Mouse (Mus musculus): ENCODE measurements around the gene Dctpp1. TPM values are rescaled to one million over a fixed set of nuclear protein-coding genes. Genes with fewer than 3 reads are reported as not detected.
A peak's percentile ranks its signal among the peaks of the same experiment; 100 is the strongest.

The Dctpp1 gene
- total RNA-seq, 1 experiment from 2014 or later = 60.5 TPM

DNA sequence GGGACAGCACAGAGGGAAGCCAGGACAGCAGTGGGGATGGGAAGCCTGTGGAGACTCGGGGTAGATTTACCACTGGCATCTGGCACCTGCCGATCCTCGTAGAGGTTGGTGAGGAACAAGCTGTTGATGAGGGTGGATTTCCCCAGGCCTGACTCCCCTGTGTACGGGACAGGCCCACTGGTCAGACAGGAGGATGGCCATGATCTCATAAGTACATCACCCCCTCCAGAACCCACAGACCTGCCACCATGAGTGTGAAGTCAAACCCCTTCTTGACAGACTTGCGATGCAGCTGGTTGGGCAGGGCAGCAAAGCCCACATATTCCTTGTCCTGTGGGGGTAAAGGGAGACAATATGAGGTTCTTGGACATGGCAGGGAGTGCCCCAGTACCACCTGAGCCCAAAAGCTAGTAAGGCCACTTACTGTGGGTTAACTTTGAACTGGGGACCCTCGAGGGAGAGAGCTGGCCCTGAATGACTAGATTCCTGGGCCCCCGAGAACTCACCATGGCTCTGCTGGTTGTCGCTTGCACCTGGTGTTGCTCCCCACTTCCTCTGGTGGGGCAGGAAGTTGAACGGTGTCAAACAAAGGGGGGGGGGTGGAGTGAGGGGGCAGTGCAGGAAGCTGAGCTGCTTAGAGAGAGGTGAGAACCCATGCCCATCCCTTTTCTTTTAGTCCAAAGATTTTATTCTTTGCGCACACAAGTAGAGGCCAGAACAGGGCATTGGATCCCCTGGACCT, 42.4 kb downstream of the Dctpp1 start:
- ATAC-seq (replicated peaks in 1 of 2; ENCODE audit: insufficient read depth in 1 of 2, low FRiP score in 2 of 2, low TSS enrichment in 1 of 2, low read depth in 1 of 2, poor library complexity in 2 of 2, severe bottlenecking in 2 of 2) = peak; percentile 49 to 68; a peak in 3 of 4 replicates

DNA sequence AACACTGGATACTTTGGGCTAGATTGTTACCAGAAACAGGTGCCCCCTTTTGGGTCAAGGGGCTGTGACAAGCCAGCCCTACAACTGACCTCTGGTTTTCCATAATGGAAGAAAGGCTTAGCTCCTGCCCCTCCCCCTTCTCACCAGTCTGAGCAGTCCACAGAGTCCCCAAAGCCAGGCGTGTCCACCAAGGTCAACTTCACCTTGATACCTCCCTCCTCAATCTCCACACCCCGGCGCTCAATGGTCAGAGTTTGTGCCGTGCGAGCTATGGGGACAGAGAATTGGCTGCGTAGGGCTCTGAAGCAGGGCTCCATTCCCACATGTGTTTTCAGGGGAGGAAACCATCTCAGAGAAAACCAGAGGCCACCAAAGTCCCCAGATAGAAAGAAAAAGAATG, 43.0 kb downstream of the Dctpp1 start:
- ATAC-seq (replicated peaks in 1 of 2; ENCODE audit: insufficient read depth in 1 of 2, low FRiP score in 2 of 2, low TSS enrichment in 1 of 2, low read depth in 1 of 2, poor library complexity in 2 of 2, severe bottlenecking in 2 of 2) = no peak

DNA sequence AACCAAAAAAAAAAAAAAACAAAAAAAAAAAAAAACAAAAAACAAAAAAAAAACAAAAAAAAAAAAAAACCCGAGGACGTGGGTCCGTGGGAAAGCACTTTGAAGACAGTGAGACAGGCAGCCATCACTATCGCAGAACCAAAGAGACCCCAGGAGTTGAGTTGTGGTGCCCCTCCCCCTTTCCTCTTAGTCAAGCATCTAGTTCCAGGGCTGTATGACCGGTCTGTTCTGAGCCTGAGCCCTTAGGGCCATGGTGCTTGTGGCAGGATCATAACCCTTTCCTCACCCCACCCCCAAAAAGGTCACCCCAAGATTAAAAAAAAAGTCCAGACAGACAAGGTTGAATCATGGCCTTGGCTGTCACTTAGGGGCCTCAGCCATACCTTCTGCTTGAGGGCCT, 44.2 kb downstream of the Dctpp1 start:
- ATAC-seq (replicated peaks in 1 of 2; ENCODE audit: insufficient read depth in 1 of 2, low FRiP score in 2 of 2, low TSS enrichment in 1 of 2, low read depth in 1 of 2, poor library complexity in 2 of 2, severe bottlenecking in 2 of 2) = no peak

DNA sequence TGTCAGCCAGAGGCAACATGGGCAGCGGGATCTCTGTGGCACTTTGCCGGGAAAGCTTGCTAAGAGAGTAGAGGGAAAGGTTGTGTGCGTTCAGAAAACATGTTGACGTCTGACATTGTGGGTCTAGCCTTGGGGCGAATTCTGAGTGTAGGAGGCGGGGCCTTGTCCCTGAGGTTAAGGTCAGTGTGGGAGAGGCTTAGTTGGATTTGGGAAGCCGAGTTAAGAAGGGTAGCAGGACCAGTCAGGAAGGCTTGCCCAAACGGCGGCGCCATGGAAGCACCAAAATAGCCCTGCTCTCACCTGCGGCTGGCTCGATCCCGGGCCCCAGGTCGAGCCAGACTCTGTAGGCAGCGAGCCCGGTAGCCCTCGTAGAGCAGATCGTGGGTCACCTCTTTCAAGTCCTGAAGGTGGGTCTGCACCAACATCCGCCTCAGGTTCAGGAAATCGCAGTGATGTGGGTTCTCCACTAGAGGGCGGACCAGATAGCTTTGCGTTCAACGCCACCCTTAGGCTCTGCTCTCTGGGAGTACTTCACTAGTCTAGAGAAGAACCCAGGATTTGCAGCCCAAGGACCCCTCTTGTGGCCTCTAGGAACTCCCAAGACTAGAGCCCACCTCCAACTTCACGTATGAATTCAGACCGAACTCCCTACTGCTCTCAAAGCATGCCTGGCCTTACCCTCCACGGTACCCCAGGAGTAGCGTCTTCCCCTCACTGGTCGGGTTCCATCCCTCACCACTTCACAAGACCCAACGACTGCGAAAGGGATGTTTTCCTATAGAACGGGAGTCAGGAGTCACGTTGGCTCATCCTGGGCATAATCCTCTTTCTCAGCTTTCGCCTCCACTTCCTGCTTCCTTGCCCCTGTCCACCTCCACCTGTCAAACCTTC, 45.3 kb downstream of the Dctpp1 start:
- ATAC-seq (replicated peaks in 1 of 2; ENCODE audit: insufficient read depth in 1 of 2, low FRiP score in 2 of 2, low TSS enrichment in 1 of 2, low read depth in 1 of 2, poor library complexity in 2 of 2, severe bottlenecking in 2 of 2) = peak; percentile 65

DNA sequence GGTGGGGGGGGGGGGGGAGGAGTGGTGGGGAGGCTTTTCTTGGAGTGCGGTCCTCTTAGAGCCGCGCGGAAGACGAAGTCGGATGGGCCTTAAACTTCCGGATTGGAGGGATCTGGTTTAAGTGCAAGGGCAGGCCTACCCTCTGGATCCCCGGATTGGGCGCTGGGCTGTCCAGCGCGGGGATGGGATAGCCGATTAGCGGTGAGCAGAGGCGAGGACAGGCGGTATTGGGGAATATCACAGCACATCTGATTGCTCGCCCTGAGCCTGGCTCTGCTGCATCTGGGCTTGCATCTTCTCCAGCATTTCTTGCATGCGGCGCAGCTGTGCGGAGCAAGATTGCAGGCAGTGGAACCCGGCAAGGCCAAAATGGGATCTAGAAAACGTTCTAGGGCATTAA, 46.0 kb downstream of the Dctpp1 start:
- ATAC-seq (replicated peaks in 1 of 2; ENCODE audit: insufficient read depth in 1 of 2, low FRiP score in 2 of 2, low TSS enrichment in 1 of 2, low read depth in 1 of 2, poor library complexity in 2 of 2, severe bottlenecking in 2 of 2) = no peak

DNA sequence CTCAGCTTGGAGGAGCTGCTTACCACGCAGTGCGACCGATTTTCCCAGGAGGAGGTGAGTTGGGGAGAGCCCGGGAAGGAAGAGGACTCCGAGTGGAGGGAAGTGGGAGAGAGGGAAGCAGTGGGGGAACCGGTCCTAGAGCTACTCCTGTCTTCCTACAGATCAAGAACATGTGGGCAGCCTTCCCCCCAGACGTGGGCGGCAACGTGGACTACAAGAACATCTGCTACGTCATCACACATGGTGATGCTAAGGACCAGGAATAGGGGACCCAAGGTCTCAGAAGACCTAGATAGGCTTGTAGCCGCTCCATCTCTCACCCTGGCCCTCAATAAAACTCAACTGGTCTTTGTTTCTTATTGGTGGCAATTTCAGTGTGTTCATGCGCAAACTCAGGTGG, 46.6 kb downstream of the Dctpp1 start:
- ATAC-seq (replicated peaks in 1 of 2; ENCODE audit: insufficient read depth in 1 of 2, low FRiP score in 2 of 2, low TSS enrichment in 1 of 2, low read depth in 1 of 2, poor library complexity in 2 of 2, severe bottlenecking in 2 of 2) = no peak

DNA sequence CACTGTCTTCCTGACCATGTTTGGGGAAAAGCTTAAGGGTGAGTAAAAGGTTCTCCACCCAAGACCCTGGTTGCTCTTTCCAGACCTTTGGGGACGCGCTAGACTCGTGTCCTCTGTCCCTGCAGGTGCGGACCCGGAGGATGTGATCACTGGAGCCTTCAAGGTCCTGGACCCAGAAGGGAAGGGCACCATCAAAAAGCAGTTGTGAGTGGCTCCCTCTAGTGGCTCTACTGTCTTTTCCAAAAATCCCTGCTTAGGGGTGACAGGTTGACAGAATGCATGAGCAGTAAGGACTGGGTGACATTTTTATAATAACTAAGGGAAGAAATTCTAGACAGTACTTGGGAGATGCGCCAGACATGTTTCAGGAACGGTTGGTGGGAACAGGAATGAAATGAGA, 47.0 kb downstream of the Dctpp1 start:
- no peak for ATAC-seq (replicated peaks in 1 of 2; ENCODE audit: insufficient read depth in 1 of 2, low FRiP score in 2 of 2, low TSS enrichment in 1 of 2, low read depth in 1 of 2, poor library complexity in 2 of 2, severe bottlenecking in 2 of 2)

DNA sequence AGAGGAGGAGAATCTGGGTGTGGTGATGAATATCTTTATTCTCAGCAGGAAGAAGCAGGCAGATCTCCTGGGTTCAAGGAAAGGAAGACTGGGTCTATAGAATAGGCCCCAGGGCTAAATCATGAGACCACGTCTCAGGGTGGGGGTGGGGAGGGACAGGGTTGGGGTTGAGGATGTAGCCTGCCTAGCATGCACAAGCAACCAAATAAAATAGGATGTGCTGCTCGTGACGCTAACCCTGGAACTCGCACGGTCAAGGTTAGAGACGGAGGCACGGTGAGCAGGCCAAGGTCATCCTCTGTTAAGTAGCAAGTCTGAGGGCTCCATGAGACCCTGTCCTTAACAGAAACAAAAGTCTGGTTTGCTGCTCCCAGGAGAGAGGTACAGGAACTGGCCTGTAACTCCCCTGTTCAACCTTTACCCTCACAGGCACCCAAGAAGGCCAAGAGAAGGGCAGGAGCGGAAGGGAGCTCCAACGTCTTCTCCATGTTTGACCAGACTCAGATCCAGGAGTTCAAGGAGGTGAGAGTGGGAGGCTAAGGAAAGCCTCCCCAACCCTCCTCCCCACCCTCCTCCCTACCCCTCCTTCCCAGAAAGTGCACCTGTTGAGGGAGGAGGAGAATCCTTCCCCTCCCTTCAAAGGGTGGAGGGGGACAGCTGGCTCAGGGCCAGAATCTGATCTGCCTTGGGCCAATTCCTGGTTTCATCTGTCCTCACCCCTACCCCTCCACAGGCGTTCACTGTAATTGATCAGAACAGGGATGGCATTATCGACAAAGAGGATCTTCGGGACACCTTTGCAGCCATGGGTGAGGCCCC, 47.9 kb downstream of the Dctpp1 start:
- ATAC-seq (replicated peaks in 1 of 2; ENCODE audit: insufficient read depth in 1 of 2, low FRiP score in 2 of 2, low TSS enrichment in 1 of 2, low read depth in 1 of 2, poor library complexity in 2 of 2, severe bottlenecking in 2 of 2) = no peak

DNA sequence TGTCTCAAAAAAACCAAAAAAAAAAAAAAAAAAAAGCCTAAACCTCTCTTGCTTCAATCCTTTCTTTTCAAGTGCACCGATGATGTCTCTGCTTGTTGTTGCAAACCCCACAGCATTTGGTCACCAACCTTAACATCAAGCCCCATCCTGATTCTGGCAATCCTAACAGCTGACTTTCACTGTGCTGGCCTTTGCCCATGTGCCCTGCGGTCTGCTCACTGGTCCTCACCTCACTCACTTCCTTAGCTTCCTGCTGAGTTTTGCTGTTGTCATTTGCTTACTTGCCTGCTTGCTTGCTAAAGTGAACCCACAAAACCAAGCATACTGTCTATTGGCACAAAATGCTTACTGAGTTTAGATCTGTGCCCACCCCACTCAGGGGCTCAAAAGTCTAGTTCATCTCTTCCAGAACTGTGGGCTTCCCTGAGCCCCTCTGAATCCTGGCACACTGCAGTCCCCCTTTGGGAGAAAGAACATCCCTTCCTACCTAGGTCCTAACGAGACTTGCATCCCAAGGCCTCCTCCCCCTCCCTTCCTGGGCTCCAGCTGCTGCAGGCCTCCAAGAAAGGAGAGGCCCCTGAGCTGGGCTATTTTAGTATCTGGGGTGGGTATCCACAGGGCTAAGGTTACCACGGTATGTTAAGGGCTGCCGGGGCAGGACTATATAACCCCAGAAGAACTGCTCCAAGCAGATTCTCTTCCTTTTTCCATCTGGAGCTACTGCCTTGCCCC, 49.3 kb downstream of the Dctpp1 start:
- ATAC-seq (replicated peaks in 1 of 2; ENCODE audit: insufficient read depth in 1 of 2, low FRiP score in 2 of 2, low TSS enrichment in 1 of 2, low read depth in 1 of 2, poor library complexity in 2 of 2, severe bottlenecking in 2 of 2) = peak in 1 of 2 experiments; percentile 26; a peak in 1 of 4 replicates

DNA sequence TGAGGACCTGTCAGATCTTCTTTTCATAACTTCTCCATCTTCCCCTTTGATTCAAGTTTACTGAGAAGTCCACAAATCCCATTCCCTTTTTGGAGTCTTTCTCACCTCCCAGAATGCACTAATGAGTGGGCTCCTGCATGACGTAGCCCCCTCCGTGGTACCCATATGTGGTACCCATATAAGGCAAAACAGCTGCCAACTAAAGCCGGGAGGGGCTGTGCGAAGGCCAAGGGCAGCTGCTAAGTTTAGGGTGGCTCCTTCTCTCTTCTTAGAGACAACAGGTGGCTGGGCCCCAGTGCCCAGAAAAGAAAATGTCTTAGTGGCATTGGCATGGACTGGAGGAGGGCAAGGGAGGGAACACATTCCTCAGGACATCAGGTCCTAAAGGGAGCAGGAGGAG, 50.2 kb downstream of the Dctpp1 start:
- no peak for ATAC-seq (replicated peaks in 1 of 2; ENCODE audit: insufficient read depth in 1 of 2, low FRiP score in 2 of 2, low TSS enrichment in 1 of 2, low read depth in 1 of 2, poor library complexity in 2 of 2, severe bottlenecking in 2 of 2)

DNA sequence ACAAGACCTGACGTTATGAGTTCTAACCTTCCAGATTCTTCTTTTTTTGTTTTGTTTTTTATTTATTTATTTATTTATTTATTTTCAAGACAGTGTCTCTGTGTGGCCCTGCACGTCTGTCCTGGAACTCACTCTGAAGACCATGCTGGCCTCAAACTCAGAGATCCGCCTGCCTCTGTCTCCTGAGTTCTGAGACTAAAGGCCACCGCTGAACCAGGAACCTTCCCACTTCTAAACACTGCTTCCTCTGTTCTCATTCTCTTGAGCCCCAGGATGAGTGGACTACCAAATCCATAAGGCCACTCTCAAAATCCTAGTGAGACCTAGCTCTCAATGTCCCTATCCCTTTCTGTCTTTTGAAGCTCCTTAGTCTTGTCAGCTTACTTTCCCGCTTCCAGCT, 50.7 kb downstream of the Dctpp1 start:
- ATAC-seq (replicated peaks in 1 of 2; ENCODE audit: insufficient read depth in 1 of 2, low FRiP score in 2 of 2, low TSS enrichment in 1 of 2, low read depth in 1 of 2, poor library complexity in 2 of 2, severe bottlenecking in 2 of 2) = no peak

DNA sequence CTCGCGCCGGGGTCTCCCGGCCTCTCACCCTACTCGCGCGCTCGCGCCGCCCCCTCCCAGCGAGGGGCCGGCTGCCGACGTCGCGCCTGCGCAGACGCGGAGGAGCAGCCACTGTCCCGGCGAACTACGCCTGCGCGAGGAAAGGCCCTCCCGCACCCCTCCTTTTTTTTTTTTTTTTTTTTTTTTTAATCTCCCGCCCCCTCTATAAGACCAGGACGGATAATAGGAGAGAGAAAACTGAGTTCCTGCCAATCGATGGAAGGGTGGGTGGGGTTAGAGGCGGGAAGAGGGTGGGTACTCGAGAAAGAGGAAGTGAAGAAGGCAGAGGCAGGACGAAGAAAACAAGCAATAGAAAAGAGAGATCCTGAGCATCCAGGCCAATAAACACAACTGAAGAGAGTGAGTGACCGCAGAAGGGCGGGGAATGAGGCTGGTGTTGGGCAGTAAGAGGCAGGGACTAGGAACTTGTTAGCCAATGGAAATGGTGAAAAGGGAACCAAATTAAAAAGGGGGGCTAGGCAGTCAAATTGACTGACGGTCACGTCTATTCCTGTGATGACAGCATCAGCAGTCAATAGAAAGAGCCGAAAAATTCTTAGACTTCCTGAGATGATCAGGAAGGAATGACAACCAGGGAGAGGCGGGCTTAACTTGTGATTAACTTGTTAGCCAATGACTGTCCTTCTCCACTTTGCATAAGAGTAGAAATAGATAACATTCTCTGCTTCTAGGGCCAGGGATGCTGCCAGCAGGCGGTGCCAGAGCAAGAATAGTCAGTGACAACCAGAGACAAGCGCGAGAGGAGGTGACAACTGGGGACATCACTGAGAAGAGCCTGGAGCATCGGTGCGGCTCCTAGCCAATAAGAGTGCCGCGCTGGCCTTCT, 51.7 kb downstream of the Dctpp1 start, which contains the start of gene Mylpf:
Gene Mylpf, plus strand, starts transcription at position 338 of the 886 bp plus-strand sequence.
- peak; percentile 80 to 87 for ATAC-seq (replicated peaks in 1 of 2; ENCODE audit: insufficient read depth in 1 of 2, low FRiP score in 2 of 2, low TSS enrichment in 1 of 2, low read depth in 1 of 2, poor library complexity in 2 of 2, severe bottlenecking in 2 of 2)

DNA sequence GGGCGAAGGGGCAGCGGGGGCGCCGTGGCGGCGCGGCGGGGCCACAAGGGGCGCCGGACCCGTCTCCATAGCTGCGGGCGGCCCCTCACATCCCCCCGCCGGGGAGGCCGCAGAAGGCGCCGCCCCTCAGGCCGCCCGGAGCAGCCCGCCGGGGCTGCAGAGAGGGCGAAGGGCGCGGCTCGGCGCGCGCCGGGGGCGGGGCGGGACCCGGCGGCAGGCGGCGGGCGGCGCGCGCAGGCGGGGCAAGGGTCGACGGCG, 52.3 kb downstream of the Dctpp1 start, which contains the start of gene Tbc1d10b:
Gene Tbc1d10b, minus strand, starts transcription at position 174 of the 258 bp plus-strand sequence.
- ATAC-seq (replicated peaks in 1 of 2; ENCODE audit: insufficient read depth in 1 of 2, low FRiP score in 2 of 2, low TSS enrichment in 1 of 2, low read depth in 1 of 2, poor library complexity in 2 of 2, severe bottlenecking in 2 of 2) = no peak

DNA sequence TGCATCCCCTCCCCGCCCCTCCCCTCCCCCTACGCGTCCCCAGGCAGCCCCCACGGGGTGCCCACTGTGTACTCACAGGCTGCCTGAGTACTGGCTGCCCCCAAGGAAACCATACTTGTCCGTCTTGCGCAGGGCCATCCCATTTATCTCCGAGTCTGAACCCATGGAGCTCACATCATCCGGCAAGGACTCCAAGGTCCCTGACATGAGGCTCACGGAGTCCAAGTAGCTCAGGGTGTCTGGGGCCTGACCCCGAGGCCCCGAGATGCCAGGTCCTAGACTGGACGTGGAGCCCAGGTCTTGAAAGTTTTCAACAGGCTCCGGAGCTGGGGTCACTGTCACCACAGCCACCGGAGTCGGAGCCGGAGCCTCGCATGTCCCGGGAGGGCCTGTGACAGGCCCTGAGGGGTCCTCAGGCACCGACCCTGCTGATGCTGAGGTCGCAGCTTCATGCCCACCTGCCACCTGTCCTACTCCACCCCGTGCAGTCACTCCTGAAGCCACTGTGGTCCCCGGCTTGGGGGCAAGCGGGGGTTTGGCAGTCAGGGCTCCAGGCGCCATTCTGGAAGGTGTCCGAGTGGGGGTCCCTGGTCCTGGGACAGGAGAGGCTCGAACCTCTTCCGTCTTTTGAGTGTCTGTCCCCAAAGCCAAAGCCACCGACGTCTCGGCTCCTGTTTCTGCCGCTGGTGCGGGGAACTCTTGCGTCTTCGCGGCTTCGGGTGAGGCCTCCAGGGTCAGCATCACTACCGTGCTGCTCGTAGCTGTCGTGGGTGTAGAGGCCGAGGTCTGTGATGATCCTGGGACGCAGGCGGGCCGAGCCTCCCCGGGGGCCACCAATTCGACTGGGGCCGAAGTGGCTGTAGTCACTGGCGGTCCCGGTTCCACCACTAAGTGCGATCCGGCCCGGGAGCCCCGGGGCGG, 52.9 kb downstream of the Dctpp1 start:
- ATAC-seq (replicated peaks in 1 of 2; ENCODE audit: insufficient read depth in 1 of 2, low FRiP score in 2 of 2, low TSS enrichment in 1 of 2, low read depth in 1 of 2, poor library complexity in 2 of 2, severe bottlenecking in 2 of 2) = no peak
